Mouse (Mus musculus) liver, embryonic 12.5 days (tissue): ENCODE data around the gene Larp4b. TPM values are rescaled to one million over a fixed set of nuclear protein-coding genes. Genes with fewer than 3 reads are reported as not detected.
A peak's percentile ranks its signal among the peaks of the same experiment; 100 is the strongest.

Experiments
- ATAC-seq: fragments of 200-750 bp; cut with Nextera tagmentation; 2 replicates; pipeline ENCODE4 v1.8.0; 2017; ENCODE audit warnings: moderate number of reproducible peaks, mild to moderate bottlenecking, moderate library complexity
- H3K27ac ChIP-seq: fragments of 300-500 bp; sonication (generic); 2 replicates; pipeline ENCODE4 v1.5.1; 2016; ENCODE audit warnings: mild to moderate bottlenecking
- H3K27me3 ChIP-seq: fragments of 300-500 bp; sonication (generic); replicated peaks from 2 replicates; pipeline ENCODE4 v1.6.1; 2016; ENCODE audit warnings: mild to moderate bottlenecking, moderate library complexity
- H3K36me3 ChIP-seq: fragments of 300-500 bp; sonication (generic); 2 replicates; pipeline ENCODE4 v1.6.1; 2016; ENCODE audit warnings: mild to moderate bottlenecking, moderate library complexity
- H3K4me1 ChIP-seq: fragments of 300-500 bp; sonication (generic); 2 replicates; pipeline ENCODE4 v1.6.1; 2016
- H3K4me2 ChIP-seq: fragments of 300-500 bp; sonication (generic); 2 replicates; pipeline ENCODE4 v1.6.1; 2016; ENCODE audit warnings: mild to moderate bottlenecking, moderate library complexity
- H3K4me3 ChIP-seq: fragments of 300-500 bp; sonication (generic); 2 replicates; pipeline ENCODE4 v1.5.1; 2016; ENCODE audit warnings: mild to moderate bottlenecking, moderate library complexity
- H3K9ac ChIP-seq: fragments of 300-500 bp; sonication (generic); 2 replicates; pipeline ENCODE4 v1.6.1; 2016; ENCODE audit warnings: mild to moderate bottlenecking, moderate library complexity
- H3K9me3 ChIP-seq: fragments of 300-500 bp; sonication (generic); replicated peaks from 2 replicates; pipeline ENCODE4 v1.6.1; 2016; ENCODE audit warnings: mild to moderate bottlenecking, moderate library complexity
- WGBS: fragments of 180-500 bp; shearing (Covaris S2); methylation state at CpG from one replicate; pipeline ENCODE4 v1.1.7; 2016; ENCODE audit not compliant: insufficient replicate concordance; 5-methylcytosine and 5-hydroxymethylcytosine counted together
- polyA plus RNA-seq: library from polyadenylated mRNA; unstranded; fragments of >200 nt; fragmentation: Nextera tagmentation; extraction: Ambion mirVana; gene quantifications from 2 replicates; pipeline ENCODE4 v1.2.1, GENCODE M21; 2016

Larp4b gene
- polyA plus RNA-seq, 1 experiment from 2014 or later, result 39.1 TPM

DNA sequence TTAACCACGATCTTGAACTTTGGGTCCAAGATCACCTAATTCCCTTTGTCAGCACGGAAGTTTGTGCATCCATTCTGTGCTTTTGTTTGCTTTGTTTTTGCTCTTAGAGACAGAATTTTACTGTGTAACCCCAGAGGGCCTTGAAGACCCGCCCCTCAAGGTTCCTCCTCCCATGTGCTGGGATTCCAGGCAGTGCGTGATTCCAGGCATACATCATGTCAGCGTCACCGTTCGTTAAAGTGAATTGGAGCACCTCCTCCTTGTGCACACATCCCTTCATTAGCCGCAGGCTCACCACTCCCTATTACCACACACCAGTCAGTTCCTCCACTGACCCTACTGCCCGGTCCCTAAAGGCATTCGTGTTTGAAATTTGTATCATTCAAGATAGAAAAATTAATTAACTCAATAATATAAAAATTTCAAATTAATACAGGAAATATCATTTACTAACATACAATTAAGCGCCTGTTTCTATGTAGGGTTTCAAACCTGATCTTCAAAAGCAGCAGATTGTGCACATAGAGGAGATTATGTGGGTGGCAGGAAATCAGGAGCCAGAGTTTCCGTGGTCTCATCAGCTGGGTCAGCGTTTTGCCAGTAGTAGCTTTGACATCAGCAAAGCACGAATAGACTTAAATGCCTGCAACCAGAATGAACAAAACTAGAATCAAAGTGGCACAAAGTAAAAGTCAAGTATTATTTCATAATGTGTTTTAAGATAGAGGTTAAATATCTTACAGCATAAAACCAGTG lies 11.4 kb upstream of the Larp4b start:
- Histone ChIP-seq H3K27me3 (0 out of 2 replicates have a peak, but pooled peaks cover 3% of the 10 kb centered on the region), H3K4me2 (no peak overlapping the region), H3K4me3 (no peak overlapping the region), H3K9me3 (no peaks in the 10 kb centered on the region), H3K27ac (no peak overlapping the region), H3K9ac (no peak overlapping the region), H3K36me3 (no peaks in the 10 kb centered on the region), H3K4me1 (no peaks in the 10 kb centered on the region)
- 57% methylated on average over 14 of the region's 14 CpGs for WGBS
- no peak for ATAC-seq

DNA sequence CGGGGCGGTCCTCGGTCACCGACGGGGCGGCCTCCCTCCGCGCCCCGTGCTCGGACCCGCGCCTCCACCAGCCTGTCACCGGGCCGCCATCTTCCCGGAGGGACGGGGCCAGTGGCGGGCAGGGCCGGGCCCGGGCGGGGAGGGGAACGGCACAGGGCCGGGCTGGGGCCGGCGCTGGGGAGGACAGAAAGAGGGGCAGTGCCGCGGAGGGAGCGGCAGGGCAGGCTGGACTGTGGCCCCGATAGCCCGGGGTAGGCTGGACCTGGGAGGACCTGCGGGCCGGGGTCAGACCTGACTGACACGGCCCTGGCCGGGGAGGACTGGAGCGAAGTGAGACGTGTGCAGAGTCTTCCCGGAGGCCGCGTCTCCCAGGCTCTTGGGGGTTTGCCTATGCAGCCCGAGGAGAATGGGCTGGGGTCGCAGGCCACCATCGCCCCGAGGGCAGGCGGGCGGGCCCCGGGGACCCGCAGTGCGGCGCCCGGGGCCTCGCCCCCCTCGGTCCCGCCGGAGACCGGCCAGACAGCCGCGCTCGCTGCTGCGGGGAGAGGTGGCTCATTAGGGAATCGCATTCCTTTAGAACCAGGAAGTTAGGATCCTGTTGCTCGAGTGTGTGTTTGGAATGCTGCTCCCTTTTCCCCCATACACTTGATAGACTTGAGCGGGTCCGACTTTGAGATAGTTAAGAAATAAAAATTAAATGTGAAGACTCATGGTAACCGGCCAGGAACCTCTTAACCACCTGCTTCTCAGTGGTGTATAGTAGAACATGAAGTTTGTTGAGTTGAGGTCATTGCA lies 702 bp downstream of the Larp4b start:
- H3K4me1 ChIP-seq, result peaks cover 66% of the 10 kb centered on the region
- peak overlapping the region; percentile 97 for H3K9ac ChIP-seq
- H3K4me3 ChIP-seq, result peak overlapping the region; percentile 89
- H3K36me3 ChIP-seq, result peaks cover 9% of the 10 kb centered on the region; the same call in 1 of the 2 replicates
- no peaks in the 10 kb centered on the region for H3K9me3 ChIP-seq
- H3K27me3 ChIP-seq, result no peaks in the 10 kb centered on the region
- peak; percentile 62 for ATAC-seq
- under 1% methylated on average over 58 of the region's 63 CpGs for WGBS
- peak overlapping the region; percentile 98 for H3K27ac ChIP-seq
- H3K4me2 ChIP-seq, result peak overlapping the region; percentile 83

DNA sequence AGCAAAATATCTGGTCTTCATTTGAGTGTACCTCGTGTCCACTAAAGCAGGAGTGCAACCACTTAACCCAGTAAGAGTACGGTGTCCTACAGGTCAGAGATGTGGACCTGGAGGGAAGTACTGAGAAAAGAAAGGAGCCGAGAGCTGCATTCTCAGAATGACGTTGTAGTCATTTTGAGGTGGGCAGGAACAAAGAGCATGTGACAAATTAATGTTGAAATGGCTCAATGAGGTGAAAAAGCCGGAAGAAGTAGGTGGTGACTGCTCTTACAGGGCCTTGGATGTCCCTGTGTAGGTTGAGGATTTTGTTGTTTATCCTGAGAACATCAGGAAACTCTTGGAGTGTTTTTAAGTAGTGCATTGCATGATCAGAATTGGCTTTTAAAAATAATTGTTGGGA lies 5.6 kb downstream of the Larp4b start:
- no peak for ATAC-seq
- WGBS, result 79% methylated on average over 5 of the region's 5 CpGs
- Histone ChIP-seq H3K4me1 (peaks cover 63% of the 10 kb centered on the region), H3K9me3 (no peaks in the 10 kb centered on the region), H3K9ac (no peak overlapping the region), H3K27me3 (no peaks in the 10 kb centered on the region), H3K27ac (no peak overlapping the region), H3K4me3 (no peak overlapping the region), H3K4me2 (no peak overlapping the region), H3K36me3 (peaks cover 19% of the 10 kb centered on the region)

DNA sequence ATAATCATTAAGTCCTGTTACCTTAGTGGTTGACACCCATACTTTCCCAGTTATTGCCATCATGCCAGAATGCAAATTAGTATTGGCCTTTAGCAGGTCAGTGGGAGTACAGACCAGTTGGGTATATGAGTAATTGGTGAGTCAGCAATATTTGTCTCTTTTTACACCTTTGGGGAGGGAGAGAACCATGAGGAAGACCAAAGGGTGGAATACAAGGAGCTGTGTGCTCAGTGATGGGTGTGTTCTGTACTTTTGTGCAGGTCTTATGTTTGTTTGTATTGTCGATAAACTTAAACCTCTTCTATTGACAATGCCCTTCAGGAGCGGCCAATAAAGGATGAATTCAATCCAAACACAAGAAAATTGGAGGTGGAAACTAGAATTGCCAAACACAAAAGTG lies 6.8 kb downstream of the Larp4b start:
- Histone ChIP-seq H3K9ac (no peak overlapping the region), H3K9me3 (no peaks in the 10 kb centered on the region), H3K27me3 (no peaks in the 10 kb centered on the region), H3K36me3 (peaks cover 23% of the 10 kb centered on the region), H3K4me2 (no peak overlapping the region), H3K4me3 (no peak overlapping the region), H3K4me1 (peaks cover 66% of the 10 kb centered on the region), H3K27ac (no peak overlapping the region)
- no peak for ATAC-seq
- 90% methylated on average over 2 of the region's 2 CpGs for WGBS

DNA sequence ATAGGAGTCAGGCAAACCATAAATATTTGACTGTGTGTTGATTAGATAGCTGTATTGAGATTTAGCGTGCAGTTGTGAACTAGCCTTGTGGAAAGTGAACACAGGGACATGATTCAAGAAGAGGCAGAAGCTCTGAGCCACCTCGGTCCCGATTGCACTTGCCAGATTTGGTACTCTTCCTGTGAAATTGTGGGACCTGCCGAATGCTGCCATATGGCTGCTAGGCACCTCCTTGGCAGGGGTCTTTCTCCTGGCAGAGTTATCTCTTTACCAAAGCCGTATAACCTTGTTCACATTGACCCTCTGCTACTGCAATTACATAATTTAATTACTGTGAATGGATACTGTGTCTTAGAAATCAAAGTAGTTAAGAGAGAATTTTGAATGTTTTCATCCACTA lies 12.6 kb downstream of the Larp4b start:
- WGBS, result 72% methylated on average over 5 of the region's 5 CpGs
- peaks cover 25% of the 10 kb centered on the region for H3K36me3 ChIP-seq
- H3K4me3 ChIP-seq, result no peak overlapping the region
- H3K4me2 ChIP-seq, result peak overlapping the region; percentile 55; the same call in 1 of the 2 replicates
- H3K27me3 ChIP-seq, result no peaks in the 10 kb centered on the region
- peak overlapping the region; percentile 74; the same call in 1 of the 2 replicates for H3K27ac ChIP-seq
- H3K9me3 ChIP-seq, result no peaks in the 10 kb centered on the region
- no peak for ATAC-seq
- peaks cover 64% of the 10 kb centered on the region for H3K4me1 ChIP-seq
- no peak overlapping the region for H3K9ac ChIP-seq

DNA sequence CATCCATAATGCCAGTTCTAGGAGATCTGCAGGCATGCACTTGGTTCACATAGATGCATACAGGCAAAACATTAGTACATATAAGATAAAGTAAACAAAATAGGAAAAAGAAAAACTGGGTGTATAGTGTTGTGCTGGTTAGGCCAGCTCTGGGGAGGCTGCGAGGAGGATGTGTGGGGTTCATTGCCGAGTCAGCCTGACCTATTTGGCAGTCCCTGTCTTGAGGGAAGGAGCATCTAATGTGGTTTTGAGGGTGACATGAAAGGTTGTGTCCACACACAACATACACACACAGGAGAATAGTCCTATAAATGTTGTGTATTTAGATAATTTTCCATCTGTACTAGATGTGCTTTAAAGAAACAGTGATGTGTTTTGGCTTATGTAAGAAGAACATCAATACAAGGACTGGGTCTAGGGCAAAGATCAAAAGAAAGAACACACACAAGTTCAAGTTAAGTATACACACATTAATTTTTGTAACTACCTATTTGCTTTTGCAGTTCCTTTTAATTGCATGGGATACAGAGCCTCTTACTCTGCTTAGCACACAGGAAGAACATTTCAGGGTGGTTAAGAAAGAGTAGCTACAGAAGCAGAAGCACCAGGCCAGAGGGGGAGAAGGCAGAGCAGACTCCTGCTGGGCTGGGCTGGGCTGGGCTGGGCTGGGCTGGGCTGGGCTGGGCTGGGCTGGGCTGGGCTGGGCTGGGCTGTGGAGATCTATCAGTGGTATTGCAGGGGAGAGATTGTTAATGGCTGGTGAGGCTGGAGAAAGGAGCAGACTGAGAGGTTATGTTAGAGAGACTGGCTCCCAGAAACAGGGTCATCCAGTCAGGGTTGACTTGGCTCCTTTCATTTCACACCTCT lies 13.5 kb downstream of the Larp4b start:
- peak overlapping the region; percentile 55 for H3K4me2 ChIP-seq
- ATAC-seq, result peak; percentile 95
- H3K4me1 ChIP-seq, result peaks cover 63% of the 10 kb centered on the region
- peak overlapping the region; percentile 19; the same call in 1 of the 2 replicates for H3K9ac ChIP-seq
- peak overlapping the region; percentile 74 for H3K27ac ChIP-seq
- no peaks in the 10 kb centered on the region for H3K27me3 ChIP-seq
- no peaks in the 10 kb centered on the region for H3K9me3 ChIP-seq
- 0 out of 2 replicates have a peak overlapping the region, but pooled peaks have one; percentile 17 for H3K4me3 ChIP-seq
- 60% methylated on average over 2 of the region's 2 CpGs for WGBS
- peaks cover 32% of the 10 kb centered on the region for H3K36me3 ChIP-seq

DNA sequence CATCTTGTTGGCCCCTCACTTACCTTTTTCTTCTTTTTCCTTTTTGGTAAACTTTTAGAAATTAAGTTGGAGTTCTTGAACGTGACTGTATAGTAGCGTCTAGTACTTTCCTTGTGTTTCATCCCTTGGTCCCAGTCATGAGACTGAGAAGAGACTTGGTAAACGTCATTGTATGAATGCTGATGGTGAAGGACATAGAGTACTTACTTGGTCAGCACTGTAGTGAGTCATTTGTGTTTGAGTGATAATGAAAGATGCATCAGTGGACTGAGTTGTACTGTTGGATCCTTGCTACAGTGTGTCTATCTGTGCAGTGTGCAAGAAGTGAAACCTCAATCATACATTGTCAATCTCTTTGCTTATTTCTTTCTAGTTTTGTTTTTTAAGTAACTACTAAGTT lies 20.1 kb downstream of the Larp4b start:
- Histone ChIP-seq H3K36me3 (peaks cover 37% of the 10 kb centered on the region), H3K9ac (no peak overlapping the region), H3K4me3 (no peak overlapping the region), H3K9me3 (no peaks in the 10 kb centered on the region), H3K4me1 (peaks cover 58% of the 10 kb centered on the region), H3K27me3 (no peaks in the 10 kb centered on the region), H3K27ac (no peak overlapping the region), H3K4me2 (no peak overlapping the region)
- WGBS, result 82% methylated on average over 3 of the region's 3 CpGs
- no peak for ATAC-seq

DNA sequence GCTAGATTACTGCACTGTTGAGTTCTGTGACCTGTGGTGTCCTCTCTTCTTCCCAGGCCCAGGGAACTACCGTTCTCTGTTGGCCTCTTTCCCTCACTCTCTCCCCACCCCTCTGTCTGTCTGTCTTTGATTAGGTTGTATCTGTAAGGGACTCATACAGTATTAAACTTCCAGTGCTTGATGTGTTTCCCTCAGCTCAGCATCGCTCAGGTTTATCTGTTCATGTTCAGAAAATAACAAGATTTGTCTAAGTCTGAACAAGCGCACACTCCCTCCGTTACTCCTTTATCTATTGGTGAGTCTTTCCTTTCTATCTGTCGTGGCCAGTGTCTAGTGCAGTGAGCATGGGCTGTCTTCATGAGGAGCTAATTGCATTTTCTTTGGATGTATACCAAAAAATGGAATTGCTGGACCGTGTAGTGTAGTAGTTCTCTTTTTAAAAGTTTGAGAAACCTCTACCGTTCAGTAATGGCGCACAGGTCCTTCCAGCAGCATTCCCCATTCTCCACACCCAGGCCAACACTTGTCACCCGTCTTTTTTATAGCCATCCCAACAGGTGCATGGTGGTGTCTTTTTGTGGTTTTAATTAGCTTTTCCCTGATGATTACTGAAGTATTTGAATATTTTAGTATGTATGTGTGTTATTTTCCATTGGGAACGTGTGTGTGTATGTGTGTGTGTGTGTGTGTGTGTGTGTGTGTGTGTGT lies 27.3 kb downstream of the Larp4b start:
- peak overlapping the region; percentile 48; the same call in 1 of the 2 replicates for H3K27ac ChIP-seq
- H3K9ac ChIP-seq, result no peak overlapping the region
- peaks cover 66% of the 10 kb centered on the region for H3K36me3 ChIP-seq
- H3K9me3 ChIP-seq, result no peaks in the 10 kb centered on the region
- ATAC-seq, result peak; percentile 89
- H3K4me1 ChIP-seq, result peaks cover 46% of the 10 kb centered on the region
- WGBS, result 45% methylated on average over 10 of the region's 10 CpGs
- no peak overlapping the region for H3K4me3 ChIP-seq
- H3K27me3 ChIP-seq, result no peaks in the 10 kb centered on the region
- H3K4me2 ChIP-seq, result peak overlapping the region; percentile 32

DNA sequence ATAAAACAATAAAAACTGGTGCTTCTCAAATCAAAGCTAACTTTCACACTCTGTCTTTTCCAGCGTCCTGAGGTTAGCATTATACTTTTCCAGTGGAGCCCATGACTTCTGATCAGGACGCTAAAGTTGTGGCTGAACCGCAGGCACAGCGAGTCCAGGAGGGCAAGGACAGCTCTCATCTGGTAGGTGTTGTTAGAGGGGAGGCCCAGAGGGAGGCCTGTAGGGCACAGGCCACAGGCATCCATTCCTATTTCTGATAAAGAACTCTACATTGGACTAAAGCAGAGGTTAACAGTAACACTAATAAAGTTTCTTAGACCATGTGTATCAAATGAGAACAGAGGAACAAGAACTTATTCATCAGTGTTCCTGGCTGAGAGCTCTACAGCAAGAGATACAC lies 28.4 kb downstream of the Larp4b start:
- Histone ChIP-seq H3K9ac (no peak overlapping the region), H3K27me3 (no peaks in the 10 kb centered on the region), H3K9me3 (no peaks in the 10 kb centered on the region), H3K4me1 (peaks cover 38% of the 10 kb centered on the region), H3K4me2 (no peak overlapping the region), H3K4me3 (no peak overlapping the region), H3K27ac (no peak overlapping the region), H3K36me3 (peaks cover 76% of the 10 kb centered on the region)
- WGBS, result 84% methylated on average over 4 of the region's 4 CpGs
- no peak for ATAC-seq

DNA sequence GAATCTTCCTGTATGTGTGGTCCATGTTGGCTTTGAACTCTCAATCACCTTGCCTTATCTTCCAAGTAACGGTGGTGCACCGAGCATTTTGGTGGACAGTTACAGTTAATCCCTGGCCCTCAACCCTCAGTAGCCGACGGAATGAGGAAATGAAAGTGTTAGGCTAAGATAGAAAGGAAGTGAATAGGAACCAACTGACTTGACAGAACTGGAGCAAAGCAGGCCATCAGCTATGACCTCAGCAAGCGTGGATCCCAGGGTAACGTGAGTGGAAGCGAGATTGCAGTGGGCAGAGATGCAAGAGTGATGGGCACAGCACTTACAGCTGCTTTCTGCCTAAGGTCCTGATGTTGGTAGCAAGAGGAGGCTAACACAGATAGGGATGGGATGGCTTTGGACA lies 31.5 kb downstream of the Larp4b start:
- Histone ChIP-seq H3K4me3 (no peak overlapping the region), H3K9ac (no peak overlapping the region), H3K27me3 (no peaks in the 10 kb centered on the region), H3K27ac (no peak overlapping the region), H3K4me2 (no peak overlapping the region), H3K36me3 (peaks cover 84% of the 10 kb centered on the region), H3K9me3 (no peaks in the 10 kb centered on the region), H3K4me1 (peaks cover 26% of the 10 kb centered on the region)
- ATAC-seq, result no peak
- 74% methylated on average over 7 of the region's 7 CpGs for WGBS

DNA sequence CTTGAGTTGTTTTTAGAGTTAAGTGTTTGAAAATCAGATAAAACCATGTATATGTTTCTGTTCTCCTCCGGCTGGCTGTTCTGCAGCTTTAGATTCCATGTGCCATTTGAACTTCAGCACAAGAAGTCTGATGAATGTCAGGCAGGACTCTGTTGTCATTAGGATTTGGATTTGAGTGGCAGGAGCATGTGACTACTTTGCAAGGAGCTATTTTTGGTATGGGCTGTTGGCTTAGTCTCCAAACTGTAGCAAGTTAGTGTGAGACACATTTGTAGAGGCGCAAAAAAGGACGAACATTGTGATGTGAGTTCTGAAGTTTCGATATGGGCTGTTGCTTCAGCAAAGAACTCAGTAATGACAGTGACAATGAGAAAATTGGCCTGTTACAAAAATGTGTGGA lies 34.0 kb downstream of the Larp4b start:
- Histone ChIP-seq H3K9me3 (no peaks in the 10 kb centered on the region), H3K4me3 (no peak overlapping the region), H3K9ac (no peak overlapping the region), H3K27me3 (no peaks in the 10 kb centered on the region), H3K36me3 (peaks cover 95% of the 10 kb centered on the region), H3K27ac (no peak overlapping the region), H3K4me2 (no peak overlapping the region), H3K4me1 (peaks cover 18% of the 10 kb centered on the region)
- WGBS, result 82% methylated on average over 4 of the region's 4 CpGs
- no peak for ATAC-seq
